ENCODE assay signal across 9 mouse cellular contexts in the genomic region with DNA sequence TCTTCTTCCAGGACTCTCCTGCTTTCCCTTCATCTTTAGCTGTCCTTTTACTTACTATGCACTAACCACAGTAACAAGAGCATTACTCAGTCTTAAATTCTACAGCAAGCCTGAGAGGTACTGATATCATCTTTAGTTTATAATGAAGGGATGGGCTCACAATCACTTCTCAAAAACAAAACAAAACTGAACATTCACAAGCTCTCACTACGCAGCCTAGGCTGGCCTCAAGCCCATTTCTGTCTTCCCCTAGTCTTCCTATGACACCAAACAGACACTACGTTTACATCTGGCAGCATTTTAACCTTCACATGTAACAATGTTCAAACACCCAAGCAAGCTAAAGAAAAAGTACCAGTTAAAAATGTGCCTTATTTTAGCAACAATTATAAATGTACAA. TPM values are rescaled to one million over a fixed set of nuclear protein-coding genes. Genes with fewer than 3 reads are reported as not detected.
DNase-seq lines count a peak whose midpoint lies in the region; ATAC-seq and TF ChIP-seq lines count a peak whose summit lies in the region.
"Had no signal": no experiment of that assay in that cellular context is flagged by ENCODE, and none has a peak within 500 bp of the region (broad histone marks: within the 10 kb centered on the region; RNA-seq: fewer than 3 reads in every experiment).

No protein-coding gene starts in this region.

- peak overlapping the region; percentile 64 for H3K4me2 ChIP-seq in hindbrain, embryonic 15.5 days

- 0 out of 4 replicates have a peak, but pooled peaks of 1 of the 2 experiments have one; percentile 21 for TF ChIP-seq EP300 in MEL (IDR thresholded peaks at IDR 0.05; ENCODE audit: low read depth in 1 of 2, low read length in 2 of 2)

- H3K4me1 ChIP-seq in MEL (ENCODE audit: control insufficient read depth in 1 of 2, insufficient read depth in 2 of 2, low read length in 2 of 2): peaks cover 24 to 36% of the 10 kb centered on the region in 2 experiments
- H3K4me1 ChIP-seq in hindbrain, embryonic 15.5 days (replicated peaks): peaks cover 28% of the 10 kb centered on the region

- TF ChIP-seq CTCF in MEL (IDR thresholded peaks at IDR 0.05 in 2 of 3, conservative IDR thresholded peaks at IDR 0.05 in 1 of 3; ENCODE audit: control insufficient read depth in 1 of 3, insufficient read depth in 1 of 3, low read depth in 2 of 3, low read length in 3 of 3, poor library complexity in 1 of 3, severe bottlenecking in 1 of 3): no peak

- H3K27me3 ChIP-seq in MEL (ENCODE audit: control insufficient read depth in 1 of 2, insufficient read depth in 2 of 2, low read length in 2 of 2): peaks cover 0 to 5% of the 10 kb centered on the region in 2 experiments; a peak in 1 of 4 replicates
- no peaks in the 10 kb centered on the region for H3K27me3 ChIP-seq in hindbrain, embryonic 15.5 days

- no peak for TF ChIP-seq POLR2A in MEL (IDR thresholded peaks at IDR 0.05; ENCODE audit: control insufficient read depth in 1 of 2, insufficient read depth in 1 of 2, low read depth in 1 of 2, low read length in 2 of 2, poor library complexity in 1 of 2)

- peak overlapping the region; percentile 99 for H3K9ac ChIP-seq in MEL (ENCODE audit: control insufficient read depth, low read depth, low read length, poor library complexity, severe bottlenecking)
- H3K9ac ChIP-seq in hindbrain, embryonic 15.5 days: peak overlapping the region; percentile 93

- H3K4me3 ChIP-seq in MEL (ENCODE audit: control insufficient read depth in 1 of 2, insufficient read depth in 1 of 2, low read depth in 2 of 2, low read length in 2 of 2): peak overlapping the region; percentile 30 to 96
- peak overlapping the region; percentile 86 for H3K4me3 ChIP-seq in hindbrain, embryonic 15.5 days

- peaks cover 7 to 49% of the 10 kb centered on the region in 2 experiments for H3K36me3 ChIP-seq in MEL (ENCODE audit: control insufficient read depth in 1 of 2, insufficient read depth in 2 of 2, low read length in 2 of 2)
- no peaks in the 10 kb centered on the region for H3K36me3 ChIP-seq in hindbrain, embryonic 15.5 days

- no peak overlapping the region for H3K27ac ChIP-seq in MEL (ENCODE audit: control insufficient read depth, low read depth, low read length)
- no peak overlapping the region for H3K27ac ChIP-seq in hindbrain, embryonic 15.5 days (replicated peaks)

- no peaks in the 10 kb centered on the region for H3K9me3 ChIP-seq in MEL (replicated peaks; ENCODE audit: insufficient read depth, low read length)
- no peaks in the 10 kb centered on the region for H3K9me3 ChIP-seq in hindbrain, embryonic 15.5 days

- H3K79me2 ChIP-seq in MEL (ENCODE audit: control insufficient read depth, insufficient read depth, low read length, poor library complexity): peaks cover 67% of the 10 kb centered on the region

- peak; percentile 18 to 22 for DNase-seq in cerebellum, postnatal 10 days
- no peak for DNase-seq in cerebellum, adult 11 months
- peak; percentile 61 for DNase-seq in MEL (ENCODE audit: low read depth, low spot score)
- peak; percentile 23 to 45 for DNase-seq in lung, postnatal 4 days
- DNase-seq in spleen, postnatal 36 days (ENCODE audit: low spot score in 2 of 2): no peak
- DNase-seq in cerebellum, postnatal 4 days (ENCODE audit: low spot score in 2 of 2): no peak
- DNase-seq in adrenal gland, postnatal 4 days (ENCODE audit: low spot score in 2 of 2): no peak
- DNase-seq: embryo, embryonic 11 days had no signal

- ATAC-seq in hindbrain, embryonic 15.5 days (ENCODE audit: low FRiP score, low read depth): no peak

- 36% methylated on average over 2 of the region's 2 CpGs for WGBS in hindbrain, embryonic 15.5 days

- TF ChIP-seq RAD21 in MEL (IDR thresholded peaks at IDR 0.05; ENCODE audit: low read depth, low read length): no peak

TF ChIP-seq in MEL, 35 proteins besides CTCF, POLR2A, EP300 and RAD21:
- TF ChIP-seq JUND (IDR thresholded peaks at IDR 0.05; ENCODE audit: low read depth, low read length): no peak
- TF ChIP-seq CHD2 (IDR thresholded peaks at IDR 0.05; ENCODE audit: low read length): no peak
- TF ChIP-seq HCFC1 (IDR thresholded peaks at IDR 0.05; ENCODE audit: low read depth, low read length): no peak
- no peak for TF ChIP-seq MYB (IDR thresholded peaks at IDR 0.05; ENCODE audit: low read depth, low read length)
- 0 out of 2 replicates have a peak, but pooled peaks have one; percentile 12 for TF ChIP-seq MYC (IDR thresholded peaks at IDR 0.05; ENCODE audit: low read depth, low read length)
- TF ChIP-seq SIN3A (IDR thresholded peaks at IDR 0.05; ENCODE audit: low read length): no peak; the same call in 1 of the 2 replicates
- no peak for TF ChIP-seq KAT2A (conservative IDR thresholded peaks at IDR 0.05; ENCODE audit: low read depth, low read length)
- no peak for TF ChIP-seq CHD1 (IDR thresholded peaks at IDR 0.05; ENCODE audit: low read depth, low read length)

RNA-seq across cellular contexts. Expression of gene Prrc2c, which starts 1.9 kb away (rescaled TPM):
- 55.5 and 67.7 TPM in 2 replicates for total RNA-seq in MEL (2012; rRNA removed)
- polyA plus RNA-seq in MEL (2012; ENCODE audit: insufficient read depth in 1 of 2, insufficient read length in 2 of 2, low read depth in 1 of 2, low replicate concordance in 2 of 2, missing spikeins in 1 of 2): 100 to 1,000 TPM; 142 to 343 TPM
- 130 and 138 TPM in 2 replicates for polyA plus RNA-seq in hindbrain, embryonic 15.5 days (2015; fragmentation: Nextera tagmentation; extraction: Ambion mirVana)
- total RNA-seq in adrenal gland, postnatal 4 days (2021): 100 to 1,000 TPM; 197 to 223 TPM

Comparison
In these comparisons a context has a peak if more than half of its experiments do, and no peak if none do; other contexts are left out.
1. DNase-seq: peak in cerebellum, postnatal 10 days (2 of 2), MEL (single experiment) and lung, postnatal 4 days (2 of 2); none in cerebellum, adult 11 months (single experiment), spleen, postnatal 36 days (0 of 2), cerebellum, postnatal 4 days (0 of 2) and adrenal gland, postnatal 4 days (0 of 2).